Mouse (Mus musculus) frontal cortex, adult 2 months (tissue): ENCODE data around the gene Nkapd1. TPM values are rescaled to one million over a fixed set of nuclear protein-coding genes. Genes with fewer than 3 reads are reported as not detected.

Source experiments
- DNase-seq, 2 experiments: peaks; one replicate each; pipeline ENCODE4 v3.0.0; 2022; ENCODE audit warnings: low spot score in 1 of 2; ENCODE audit errors: extremely low spot score in 1 of 2
- polyA plus RNA-seq: library from polyadenylated mRNA; depleted of rRNA; stranded (reverse); fragments of >200 nt; gene quantifications from 2 replicates; pipeline ENCODE4 v1.2.3, GENCODE M21; 2012

Gene Nkapd1
- polyA plus RNA-seq, 1 experiment, result 15.0 TPM

- no peak for DNase-seq
Measured at GRCm38 (mm10) chr9:50602055-50602845, 15.0 kb downstream of the Nkapd1 start.

- DNase-seq, result no peak
Measured at GRCm38 (mm10) chr9:50601536-50601935, 15.7 kb downstream of the Nkapd1 start.

GRCm38 (mm10) chr9:50596973-50597372 is 20.3 kb downstream of the Nkapd1 start:
- no peak for DNase-seq

- DNase-seq, result no peak
Measured at GRCm38 (mm10) chr9:50594794-50595417, 22.4 kb downstream of the Nkapd1 start.

GRCm38 (mm10) chr9:50593544-50593943 is 23.7 kb downstream of the Nkapd1 start:
- DNase-seq, result peak in 1 of 2 experiments; percentile 37

GRCm38 (mm10) chr9:50592955-50593354 is 24.3 kb downstream of the Nkapd1 start:
- DNase-seq, result no peak

- no peak for DNase-seq
Measured at GRCm38 (mm10) chr9:50590856-50591518, 26.3 kb downstream of the Nkapd1 start.

GRCm38 (mm10) chr9:50586955-50587354 is 30.3 kb downstream of the Nkapd1 start:
- no peak for DNase-seq

GRCm38 (mm10) chr9:50585145-50585818 is 32.0 kb downstream of the Nkapd1 start:
- DNase-seq, result no peak

- DNase-seq, result no peak
Measured at GRCm38 (mm10) chr9:50580370-50580769, 36.9 kb downstream of the Nkapd1 start.

GRCm38 (mm10) chr9:50569599-50570525 is 47.4 kb downstream of the Nkapd1 start:
- DNase-seq, result no peak

- no peak for DNase-seq
Measured at GRCm38 (mm10) chr9:50567881-50568280, 49.4 kb downstream of the Nkapd1 start.

GRCm38 (mm10) chr9:50567372-50567771 is 49.9 kb downstream of the Nkapd1 start:
- no peak for DNase-seq

GRCm38 (mm10) chr9:50565940-50566339 is 51.3 kb downstream of the Nkapd1 start:
- DNase-seq, result no peak

- DNase-seq, result no peak
Measured at GRCm38 (mm10) chr9:50565173-50565572, 52.1 kb downstream of the Nkapd1 start.

GRCm38 (mm10) chr9:50561918-50562360 is 55.3 kb downstream of the Nkapd1 start:
- DNase-seq, result no peak

- no peak for DNase-seq
Measured at GRCm38 (mm10) chr9:50561145-50561917, 55.9 kb downstream of the Nkapd1 start, which contains the start of gene Tex12. Tex12 (minus strand) TSS chr9:50561325.
